Mouse (Mus musculus) intestine, postnatal 0 days (tissue): ENCODE measurements around the gene Dscam. TPM values are rescaled to one million over a fixed set of nuclear protein-coding genes. Genes with fewer than 3 reads are reported as not detected.
"Not testable (repeated sequence)": the region's sequence is repeated elsewhere in the genome, so short reads cannot be mapped to it uniquely, and the experiment has no call there.

ENCODE experiments used
- ATAC-seq: fragments of 200-750 bp; cut with Nextera tagmentation; 2 replicates; pipeline ENCODE4 v1.8.0; 2017; ENCODE audit warnings: mild to moderate bottlenecking, moderate TSS enrichment, moderate library complexity
- H3K27ac ChIP-seq: fragments of 300-500 bp; sonication (generic); 2 replicates; pipeline ENCODE4 v1.5.1; 2014; ENCODE audit warnings: mild to moderate bottlenecking, low read depth, low read length, moderate library complexity
- H3K27me3 ChIP-seq: fragments of 300-500 bp; sonication (generic); replicated peaks from 2 replicates; pipeline ENCODE4 v1.6.1; 2014; ENCODE audit warnings: low read length, mixed read lengths; ENCODE audit not compliant: control insufficient read depth, insufficient read depth
- H3K36me3 ChIP-seq: fragments of 300-500 bp; sonication (generic); 2 replicates; pipeline ENCODE4 v1.6.1; 2014; ENCODE audit warnings: mild to moderate bottlenecking, moderate library complexity; ENCODE audit not compliant: control insufficient read depth, insufficient read depth
- H3K4me1 ChIP-seq: fragments of 300-500 bp; sonication (generic); replicated peaks from 2 replicates; pipeline ENCODE4 v1.6.1; 2014; ENCODE audit warnings: antibody characterized with exemption, low read length, mixed read lengths; ENCODE audit not compliant: control insufficient read depth, insufficient read depth
- H3K4me2 ChIP-seq: fragments of 300-500 bp; sonication (generic); replicated peaks from 2 replicates; pipeline ENCODE4 v1.6.1; 2014; ENCODE audit warnings: low read depth, mild to moderate bottlenecking, moderate library complexity
- H3K4me3 ChIP-seq: fragments of 300-500 bp; sonication (generic); 2 replicates; pipeline ENCODE4 v1.5.1; 2014; ENCODE audit warnings: low read depth, low read length
- H3K9ac ChIP-seq: fragments of 300-500 bp; sonication (generic); 2 replicates; pipeline ENCODE4 v1.6.1; 2014; ENCODE audit warnings: mild to moderate bottlenecking, low read depth, low read length
- H3K9me3 ChIP-seq: fragments of 300-500 bp; sonication (generic); 2 replicates; pipeline ENCODE4 v1.6.1; 2016; ENCODE audit warnings: mixed run types; ENCODE audit not compliant: control insufficient read depth
- CTCF ChIP-seq: sonication (generic); IDR thresholded peaks from 2 replicates; pipeline ENCODE4 v1.5.1; 2016; ENCODE audit warnings: low read depth, mild to moderate bottlenecking, control low read depth, antibody characterized with exemption, moderate library complexity
- WGBS: fragments of 180-500 bp; shearing (Covaris S2); extraction: QIAGEN DNeasy Blood & Tissue Kit; methylation state at CpG from one replicate; pipeline ENCODE4 v1.1.7; 2014; 5-methylcytosine and 5-hydroxymethylcytosine counted together
- polyA plus RNA-seq: library from polyadenylated mRNA; unstranded; fragments of >200 nt; fragmentation: Nextera tagmentation; extraction: Ambion mirVana; gene quantifications from 2 replicates; pipeline ENCODE4 v1.2.1, GENCODE M21; 2015

Gene Dscam
- polyA plus RNA-seq, 1 experiment from 2014 or later = 0.25 TPM

GRCm38 (mm10) chr16:96899329-96899728, 271.2 kb downstream of the Dscam start:
- Histone ChIP-seq H3K9me3 (no peaks in the 10 kb centered on the region), H3K9ac (no peak overlapping the region), H3K27me3 (no peaks in the 10 kb centered on the region), H3K36me3 (no peaks in the 10 kb centered on the region), H3K4me3 (no peak overlapping the region), H3K27ac (no peak overlapping the region), H3K4me1 (no peaks in the 10 kb centered on the region), H3K4me2 (no peak overlapping the region)
- no peak for ATAC-seq
- no peak for TF ChIP-seq CTCF

DNA sequence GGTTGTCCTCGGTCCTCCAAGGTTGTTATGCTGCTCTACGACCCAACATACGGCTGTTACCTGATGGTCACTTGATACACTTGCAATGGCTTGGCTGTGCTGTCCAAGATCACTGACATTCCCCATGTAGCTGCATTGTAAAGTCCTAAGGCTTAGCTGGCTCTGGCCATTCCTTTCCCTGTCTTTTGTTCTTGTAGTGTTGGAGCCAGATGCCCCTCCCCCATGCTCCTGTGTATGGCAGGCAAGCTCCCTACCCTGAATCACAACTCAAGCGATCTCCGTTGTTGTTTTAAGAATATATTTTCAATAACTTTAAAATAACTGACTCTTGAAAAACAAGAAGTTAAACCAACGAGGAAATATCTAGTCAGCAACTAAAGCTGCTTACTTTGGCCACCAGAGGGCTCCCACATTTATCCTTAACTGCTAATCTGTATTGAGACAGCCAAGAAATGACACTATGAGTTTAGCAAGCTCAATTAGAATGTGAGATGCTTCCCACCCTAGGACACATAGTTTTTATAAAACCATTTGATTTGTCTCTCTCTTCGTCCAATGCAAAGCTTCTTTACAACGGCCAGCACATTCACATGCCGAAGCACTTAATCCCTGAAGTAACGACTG, 273.9 kb downstream of the Dscam start:
- no peak for ATAC-seq
- H3K27me3 ChIP-seq = no peaks in the 10 kb centered on the region
- TF ChIP-seq CTCF = peak; percentile 75
- H3K4me1 ChIP-seq = no peaks in the 10 kb centered on the region
- H3K4me3 ChIP-seq = no peak overlapping the region
- 66% methylated on average over 10 of the region's 10 CpGs for WGBS
- no peaks in the 10 kb centered on the region for H3K36me3 ChIP-seq
- no peak overlapping the region for H3K4me2 ChIP-seq
- no peak overlapping the region for H3K27ac ChIP-seq
- no peaks in the 10 kb centered on the region for H3K9me3 ChIP-seq
- no peak overlapping the region for H3K9ac ChIP-seq

- no peak for ATAC-seq
- 67% methylated on average over 1 of the region's 1 CpGs for WGBS
- Histone ChIP-seq H3K9ac (no peak overlapping the region), H3K4me1 (no peaks in the 10 kb centered on the region), H3K9me3 (no peaks in the 10 kb centered on the region), H3K4me2 (no peak overlapping the region), H3K27ac (no peak overlapping the region), H3K36me3 (no peaks in the 10 kb centered on the region), H3K27me3 (no peaks in the 10 kb centered on the region), H3K4me3 (no peak overlapping the region)
- no peak for TF ChIP-seq CTCF
Observed at GRCm38 (mm10) chr16:96888036-96888435, 282.5 kb downstream of the Dscam start.

- no peaks in the 10 kb centered on the region for H3K27me3 ChIP-seq
- H3K27ac ChIP-seq = no peak overlapping the region
- H3K9ac ChIP-seq = no peak overlapping the region
- H3K9me3 ChIP-seq = no peaks in the 10 kb centered on the region
- no peak for TF ChIP-seq CTCF
- H3K4me2 ChIP-seq = no peak overlapping the region
- ATAC-seq = no peak
- 62% methylated on average over 2 of the region's 2 CpGs for WGBS
- no peaks in the 10 kb centered on the region for H3K4me1 ChIP-seq
- H3K4me3 ChIP-seq = no peak overlapping the region
- no peaks in the 10 kb centered on the region for H3K36me3 ChIP-seq
Observed at GRCm38 (mm10) chr16:96885817-96886216, 284.7 kb downstream of the Dscam start.

GRCm38 (mm10) chr16:96884590-96884989, 286.0 kb downstream of the Dscam start:
- H3K4me2 ChIP-seq, H3K27me3 ChIP-seq, H3K4me3 ChIP-seq, H3K9me3 ChIP-seq, H3K9ac ChIP-seq, ATAC-seq, H3K27ac ChIP-seq, H3K4me1 ChIP-seq, H3K36me3 ChIP-seq: not testable (repeated sequence)
- 87% methylated on average over 2 of the region's 3 CpGs for WGBS

GRCm38 (mm10) chr16:96877271-96877670, 293.3 kb downstream of the Dscam start:
- Histone ChIP-seq H3K4me2 (no peak overlapping the region), H3K9me3 (no peaks in the 10 kb centered on the region), H3K4me3 (no peak overlapping the region), H3K27ac (no peak overlapping the region), H3K9ac (no peak overlapping the region), H3K36me3 (no peaks in the 10 kb centered on the region), H3K27me3 (no peaks in the 10 kb centered on the region), H3K4me1 (no peaks in the 10 kb centered on the region)
- TF ChIP-seq CTCF = no peak
- no peak for ATAC-seq
- 79% methylated on average over 4 of the region's 4 CpGs for whole genome bisulfite sequencing

DNA sequence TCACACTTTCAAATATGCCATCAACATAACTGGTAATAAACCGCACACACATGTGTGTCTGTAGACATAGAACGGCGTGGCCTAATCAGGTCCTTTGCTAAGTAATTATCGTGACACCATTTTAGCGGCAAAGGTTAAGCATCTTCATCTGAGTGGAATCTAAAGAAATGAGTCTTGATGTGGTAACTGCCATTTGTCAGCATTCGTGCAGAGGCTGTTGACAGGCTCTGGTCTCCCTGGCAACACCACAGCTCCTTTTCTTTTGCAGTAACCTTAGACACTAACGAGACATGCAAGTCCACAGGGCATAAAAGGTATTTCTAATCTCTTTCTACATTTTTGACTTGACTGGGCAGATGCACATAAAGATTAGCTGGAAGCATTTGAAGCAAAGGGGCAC, 297.8 kb downstream of the Dscam start:
- Histone ChIP-seq H3K27ac (no peak overlapping the region), H3K9me3 (no peaks in the 10 kb centered on the region), H3K9ac (no peak overlapping the region), H3K4me2 (no peak overlapping the region), H3K27me3 (no peaks in the 10 kb centered on the region), H3K36me3 (no peaks in the 10 kb centered on the region), H3K4me1 (no peaks in the 10 kb centered on the region), H3K4me3 (no peak overlapping the region)
- WGBS = 61% methylated on average over 7 of the region's 7 CpGs
- no peak for ATAC-seq
- no peak for TF ChIP-seq CTCF
